Mouse (Mus musculus) MEL (cell line): ENCODE data around the gene Cip2a. TPM values are rescaled to one million over a fixed set of nuclear protein-coding genes. Genes with fewer than 3 reads are reported as not detected.

Experiments
- DNase-seq: peaks from one replicate; pipeline ENCODE4 v3.0.0; 2011; ENCODE audit warnings: low read depth, low spot score
- H3K27ac ChIP-seq: 2 replicates; pipeline ENCODE4 v1.5.1; 2012; ENCODE audit warnings: low read depth, mild to moderate bottlenecking, control low read depth, low read length, moderate library complexity; ENCODE audit not compliant: control insufficient read depth
- H3K27me3 ChIP-seq, 2 experiments: fragments of 150-350 bp in 1 of 2; sonication (generic) in 1 of 2; 2 replicates each; pipeline ENCODE4 v1.6.1; 2012; ENCODE audit warnings: low read length in 2 of 2, mild to moderate bottlenecking in 2 of 2, improper control_type of control experiment in 1 of 2, moderate library complexity in 1 of 2; ENCODE audit not compliant: insufficient read depth in 2 of 2, control insufficient read depth in 1 of 2
- H3K36me3 ChIP-seq, 2 experiments: 2 replicates each; pipeline ENCODE4 v1.6.1; 2012 to 2014; ENCODE audit warnings: low read length in 2 of 2, improper control_type of control experiment in 1 of 2, inconsistent platforms in 1 of 2, mild to moderate bottlenecking in 1 of 2; ENCODE audit not compliant: insufficient read depth in 2 of 2, control insufficient read depth in 1 of 2
- H3K4me1 ChIP-seq, 2 experiments: fragments of 150-350 bp in 1 of 2; sonication (generic) in 1 of 2; 2 replicates each; pipeline ENCODE4 v1.6.1; 2012; ENCODE audit warnings: low read length in 2 of 2, improper control_type of control experiment in 1 of 2, mild to moderate bottlenecking in 1 of 2; ENCODE audit not compliant: insufficient read depth in 2 of 2, control insufficient read depth in 1 of 2
- H3K4me3 ChIP-seq, 2 experiments: fragments of 150-350 bp in 1 of 2; sonication (generic) in 1 of 2; 2 replicates each; pipeline ENCODE4 v1.5.1; 2012; ENCODE audit warnings: low read depth in 2 of 2, low read length in 2 of 2, mild to moderate bottlenecking in 2 of 2, moderate library complexity in 2 of 2, control low read depth in 1 of 2, improper control_type of control experiment in 1 of 2; ENCODE audit not compliant: control insufficient read depth in 1 of 2, insufficient read depth in 1 of 2
- H3K79me2 ChIP-seq: 2 replicates; pipeline ENCODE4 v1.6.1; 2012; ENCODE audit warnings: mild to moderate bottlenecking, low read length, moderate library complexity; ENCODE audit not compliant: control insufficient read depth, poor library complexity, insufficient read depth
- H3K9ac ChIP-seq: 2 replicates; pipeline ENCODE4 v1.6.1; 2012; ENCODE audit warnings: low read depth, mild to moderate bottlenecking, control low read depth, low read length, moderate library complexity; ENCODE audit not compliant: control insufficient read depth, poor library complexity, severe bottlenecking
- H3K9me3 ChIP-seq: fragments of 150-350 bp; sonication (generic); replicated peaks from 2 replicates; pipeline ENCODE4 v1.6.1; 2012; ENCODE audit warnings: mild to moderate bottlenecking, low read length, improper control_type of control experiment, moderate library complexity; ENCODE audit not compliant: insufficient read depth
- CHD1 ChIP-seq: IDR thresholded peaks from 2 replicates; pipeline ENCODE4 v1.6.1; 2012; ENCODE audit warnings: low read depth, mild to moderate bottlenecking, inconsistent platforms, low read length, improper control_type of control experiment
- CTCF ChIP-seq, 3 experiments: IDR thresholded peaks in 2 of 3; conservative IDR thresholded peaks in 1 of 3; 2 replicates each; pipeline ENCODE4 v1.5.1; 2011 to 2012; ENCODE audit warnings: low read length in 3 of 3, low read depth in 2 of 3, mild to moderate bottlenecking in 2 of 3, improper control_type of control experiment in 1 of 3, inconsistent platforms in 1 of 3, mixed read lengths in 1 of 3, moderate library complexity in 1 of 3; ENCODE audit not compliant: control insufficient read depth in 1 of 3, insufficient read depth in 1 of 3, poor library complexity in 1 of 3, severe bottlenecking in 1 of 3
- ELF1 ChIP-seq: IDR thresholded peaks from 2 replicates; pipeline ENCODE4 v1.6.1; 2014; ENCODE audit warnings: low read depth, mild to moderate bottlenecking, inconsistent platforms, low read length, improper control_type of control experiment, moderate library complexity
- GABPA ChIP-seq: IDR thresholded peaks from 2 replicates; pipeline ENCODE4 v1.6.1; 2012; ENCODE audit warnings: low read depth, mild to moderate bottlenecking, inconsistent platforms, low read length, improper control_type of control experiment, moderate library complexity
- JUND ChIP-seq: IDR thresholded peaks from 2 replicates; pipeline ENCODE4 v1.6.1; 2011; ENCODE audit warnings: low read depth, mild to moderate bottlenecking, improper control_type of control experiment, low read length
- KAT2A ChIP-seq: conservative IDR thresholded peaks from 2 replicates; pipeline ENCODE4 v1.6.1; 2012; ENCODE audit warnings: low read depth, low read length, improper control_type of control experiment, inconsistent platforms
- MAFK ChIP-seq: IDR thresholded peaks from 2 replicates; pipeline ENCODE4 v1.6.1; 2011; ENCODE audit warnings: low read depth, mild to moderate bottlenecking, low read length, improper control_type of control experiment, borderline replicate concordance
- MYB ChIP-seq: IDR thresholded peaks from 2 replicates; pipeline ENCODE4 v1.6.1; 2011; ENCODE audit warnings: mild to moderate bottlenecking, low read depth, low read length, improper control_type of control experiment
- MYC ChIP-seq: IDR thresholded peaks from 2 replicates; pipeline ENCODE4 v1.6.1; 2011; ENCODE audit warnings: low read depth, mild to moderate bottlenecking, low read length, improper control_type of control experiment, moderate library complexity
- NELFE ChIP-seq: IDR thresholded peaks from 2 replicates; pipeline ENCODE4 v1.6.1; 2011; ENCODE audit warnings: low read depth, low read length, improper control_type of control experiment
- POLR2A ChIP-seq, 2 experiments: IDR thresholded peaks; 2 replicates each; pipeline ENCODE4 v1.6.1; 2011 to 2012; ENCODE audit warnings: low read length in 2 of 2, mild to moderate bottlenecking in 2 of 2, control low read depth in 1 of 2, improper control_type of control experiment in 1 of 2, low read depth in 1 of 2, moderate library complexity in 1 of 2; ENCODE audit not compliant: control insufficient read depth in 1 of 2, insufficient read depth in 1 of 2, poor library complexity in 1 of 2
- RAD21 ChIP-seq: IDR thresholded peaks from 2 replicates; pipeline ENCODE4 v1.6.1; 2011; ENCODE audit warnings: mild to moderate bottlenecking, low read depth, low read length, improper control_type of control experiment
- SIN3A ChIP-seq: IDR thresholded peaks from 2 replicates; pipeline ENCODE4 v1.6.1; 2012; ENCODE audit warnings: low read length, improper control_type of control experiment, inconsistent platforms
- SMC3 ChIP-seq: IDR thresholded peaks from 2 replicates; pipeline ENCODE4 v1.6.1; 2011; ENCODE audit warnings: low read depth, low read length, improper control_type of control experiment
- TBP ChIP-seq: IDR thresholded peaks from 2 replicates; pipeline ENCODE4 v1.8.0; 2011; ENCODE audit warnings: low read depth, low read length, improper control_type of control experiment
- UBTF ChIP-seq: IDR thresholded peaks from 2 replicates; pipeline ENCODE4 v1.6.1; 2012; ENCODE audit warnings: low read depth, mild to moderate bottlenecking, inconsistent platforms, low read length, improper control_type of control experiment, moderate library complexity, borderline replicate concordance; ENCODE audit not compliant: insufficient read depth
- ZKSCAN1 ChIP-seq: IDR thresholded peaks from 2 replicates; pipeline ENCODE4 v1.6.1; 2012; ENCODE audit warnings: low read depth, mild to moderate bottlenecking, inconsistent platforms, low read length, improper control_type of control experiment, moderate library complexity
- ZMIZ1 ChIP-seq: IDR thresholded peaks from 2 replicates; pipeline ENCODE4 v1.6.1; 2012; ENCODE audit warnings: low read depth, mild to moderate bottlenecking, inconsistent platforms, low read length, improper control_type of control experiment, moderate library complexity
- ZNF384 ChIP-seq: IDR thresholded peaks from 2 replicates; pipeline ENCODE4 v1.6.1; 2012; ENCODE audit warnings: low read depth, mild to moderate bottlenecking, inconsistent platforms, low read length, improper control_type of control experiment
- polyA plus RNA-seq, 2 experiments: library from polyadenylated mRNA; stranded (reverse) in 1 of 2; unstranded in 1 of 2; fragments of >175 nt in 1 of 2; fragments of >200 nt in 1 of 2; gene quantifications; 2 replicates each; pipeline versions ENCODE4 v1.2.1 to v1.2.4; 2012; ENCODE audit warnings: low replicate concordance in 2 of 2, low read depth in 1 of 2; ENCODE audit not compliant: insufficient read length in 2 of 2, insufficient read depth in 1 of 2, missing spikeins in 1 of 2
- total RNA-seq: library from RNA; depleted of rRNA; stranded (reverse); fragments of 300-350 nt; gene quantifications from 2 replicates; pipeline ENCODE4 v1.2.3, GENCODE M21; 2012

Gene Cip2a
- total and polyA plus RNA-seq, 3 experiments, result 22.4 to 52.6 TPM; not detected in 1

- TF ChIP-seq ZMIZ1, result peak; percentile 85; the same call in 1 of the 2 replicates
- TF ChIP-seq MAFK, result no peak
- no peak for TF ChIP-seq JUND
- TF ChIP-seq GABPA, result no peak
These were observed at the start of gene Cip2a, which contains the start of gene Dzip3 (continued) for GRCm38 (mm10) chr16:48993559-48994342.

DNA sequence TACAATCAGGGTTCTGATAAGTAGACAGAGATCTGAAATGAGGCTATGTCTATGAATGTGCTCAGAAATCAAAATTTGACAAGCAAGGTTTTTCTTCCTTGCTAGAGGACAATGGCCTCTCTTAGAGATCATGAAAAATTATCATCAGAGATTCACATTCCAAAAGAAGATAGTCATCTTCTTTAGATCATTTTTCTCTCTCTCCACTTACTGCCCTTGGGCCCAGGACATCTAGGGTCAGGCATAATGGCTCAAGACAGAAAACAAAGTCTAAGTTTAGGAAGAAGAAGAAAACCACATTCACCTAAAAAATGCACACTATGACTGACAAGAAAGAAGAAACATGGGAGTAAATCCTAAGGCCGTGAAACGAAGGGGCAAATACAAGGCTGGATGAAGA, 21.0 kb upstream of the Cip2a start:
- no peak for TF ChIP-seq POLR2A (IDR thresholded peaks at IDR 0.05; ENCODE audit: control insufficient read depth in 1 of 2, insufficient read depth in 1 of 2, low read depth in 1 of 2, low read length in 2 of 2, poor library complexity in 1 of 2)
- no peak for TF ChIP-seq KAT2A
- TF ChIP-seq SIN3A, result no peak
- TF ChIP-seq MYB, result no peak
- no peak for TF ChIP-seq NELFE
- Histone ChIP-seq H3K27me3 (no peaks in the 10 kb centered on the region), H3K36me3 (peaks cover 0 to 26% of the 10 kb centered on the region in 2 experiments; a peak in 3 of 4 replicates), H3K9ac (no peak overlapping the region), H3K27ac (no peak overlapping the region), H3K9me3 (no peaks in the 10 kb centered on the region), H3K4me3 (no peak overlapping the region), H3K79me2 (no peaks in the 10 kb centered on the region), H3K4me1 (no peaks in the 10 kb centered on the region)
- DNase-seq, result no peak

DNA sequence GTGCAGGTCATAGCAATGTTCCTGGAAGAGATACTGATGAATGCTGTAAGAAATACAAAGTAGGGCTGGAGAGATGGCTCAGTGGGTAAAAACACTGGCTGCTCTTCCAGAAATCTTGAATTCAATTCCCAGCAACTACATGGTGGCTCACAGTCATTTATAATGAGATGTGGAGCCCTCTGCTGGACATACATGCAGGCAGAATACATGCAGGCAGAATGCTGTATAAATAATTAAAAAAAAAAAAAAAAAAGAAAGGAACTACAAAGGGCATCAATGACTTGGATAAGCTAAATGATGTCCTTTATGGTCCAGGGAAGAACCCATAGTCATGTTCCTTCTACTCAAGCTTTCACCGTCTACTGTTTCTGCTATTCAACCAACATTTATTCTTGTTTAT, 20.4 kb upstream of the Cip2a start:
- Histone ChIP-seq H3K4me1 (no peaks in the 10 kb centered on the region), H3K9ac (no peak overlapping the region)
- peak; percentile 63 for DNase-seq

More for the DNA sequence above, 20.4 kb upstream of the Cip2a start:
- TF ChIP-seq MYC, result no peak
- TF ChIP-seq CTCF (IDR thresholded peaks at IDR 0.05 in 2 of 3, conservative IDR thresholded peaks at IDR 0.05 in 1 of 3; ENCODE audit: control insufficient read depth in 1 of 3, insufficient read depth in 1 of 3, low read depth in 2 of 3, low read length in 3 of 3, poor library complexity in 1 of 3, severe bottlenecking in 1 of 3), result peak; percentile 25 to 51 (median 43)
- no peak for TF ChIP-seq ELF1
- no peak for TF ChIP-seq ZKSCAN1
- no peak for TF ChIP-seq CHD1
- TF ChIP-seq SMC3, result peak; percentile 52
- TF ChIP-seq UBTF, result no peak
- peak; percentile 21; the same call in 1 of the 2 replicates for TF ChIP-seq RAD21
- no peak for TF ChIP-seq TBP
- no peak for TF ChIP-seq SIN3A
- TF ChIP-seq ZNF384, result peak; percentile 94
- TF ChIP-seq, all 39 proteins: peak for 4
- peaks cover 0 to 30% of the 10 kb centered on the region in 2 experiments; a peak in 3 of 4 replicates for H3K36me3 ChIP-seq
- H3K4me3 ChIP-seq, result no peak overlapping the region
- no peak overlapping the region for H3K27ac ChIP-seq
- H3K79me2 ChIP-seq, result no peaks in the 10 kb centered on the region
- no peaks in the 10 kb centered on the region for H3K27me3 ChIP-seq
- H3K9me3 ChIP-seq, result no peaks in the 10 kb centered on the region
